Mouse (Mus musculus) forebrain, embryonic 14.5 days (tissue): ENCODE results near the gene Nfu1. TPM values are rescaled to one million over a fixed set of nuclear protein-coding genes. Genes with fewer than 3 reads are reported as not detected.

ENCODE experiments used
- ATAC-seq: fragments of 200-750 bp; cut with Nextera tagmentation; 2 replicates; pipeline ENCODE4 v1.8.0; 2017; ENCODE audit warnings: mild to moderate bottlenecking, moderate library complexity
- DNase-seq: peaks from one replicate; pipeline ENCODE4 v3.0.0-alpha.2; 2015; ENCODE audit warnings: low spot score
- H3K27ac ChIP-seq: fragments of 300-500 bp; sonication (generic); 2 replicates; pipeline ENCODE4 v1.5.1; 2014; ENCODE audit warnings: low read depth, mild to moderate bottlenecking, control low read depth, low read length, moderate library complexity
- H3K27me3 ChIP-seq: fragments of 300-500 bp; sonication (generic); replicated peaks from 2 replicates; pipeline ENCODE4 v1.6.1; 2014; ENCODE audit warnings: low read length, control low read depth, mixed read lengths; ENCODE audit not compliant: control insufficient read depth, insufficient read depth
- H3K36me3 ChIP-seq: fragments of 300-500 bp; sonication (generic); 2 replicates; pipeline ENCODE4 v1.6.1; 2014; ENCODE audit warnings: low read length, control low read depth; ENCODE audit not compliant: control insufficient read depth, insufficient read depth
- H3K4me1 ChIP-seq: fragments of 300-500 bp; sonication (generic); 2 replicates; pipeline ENCODE4 v1.6.1; 2014; ENCODE audit warnings: antibody characterized with exemption, low read length, control low read depth; ENCODE audit not compliant: control insufficient read depth, insufficient read depth
- H3K4me2 ChIP-seq: fragments of 300-500 bp; sonication (generic); 2 replicates; pipeline ENCODE4 v1.6.1; 2014; ENCODE audit warnings: mild to moderate bottlenecking, control low read depth, low read length
- H3K4me3 ChIP-seq: fragments of 300-500 bp; sonication (generic); 2 replicates; pipeline ENCODE4 v1.5.1; 2014; ENCODE audit warnings: low read depth, low read length, control low read depth
- H3K9ac ChIP-seq: fragments of 300-500 bp; sonication (generic); 2 replicates; pipeline ENCODE4 v1.6.1; 2014; ENCODE audit warnings: mild to moderate bottlenecking, low read length, control low read depth, moderate library complexity
- H3K9me3 ChIP-seq: fragments of 300-500 bp; sonication (generic); replicated peaks from 2 replicates; pipeline ENCODE4 v1.6.1; 2016; ENCODE audit warnings: low read length, control low read depth, mixed read lengths; ENCODE audit not compliant: control insufficient read depth
- WGBS: fragments of 180-500 bp; shearing (Covaris S2); extraction: QIAGEN DNeasy Blood & Tissue Kit; methylation state at CpG from one replicate; pipeline ENCODE4 v1.1.7; 2014; 5-methylcytosine and 5-hydroxymethylcytosine counted together
- polyA plus RNA-seq: library from polyadenylated mRNA; unstranded; fragments of >200 nt; fragmentation: Nextera tagmentation; extraction: Ambion mirVana; gene quantifications from 2 replicates; pipeline ENCODE4 v1.2.1, GENCODE M21; 2014

Nfu1 gene
- polyA plus RNA-seq, 1 experiment from 2014 or later, result 111 TPM

DNA sequence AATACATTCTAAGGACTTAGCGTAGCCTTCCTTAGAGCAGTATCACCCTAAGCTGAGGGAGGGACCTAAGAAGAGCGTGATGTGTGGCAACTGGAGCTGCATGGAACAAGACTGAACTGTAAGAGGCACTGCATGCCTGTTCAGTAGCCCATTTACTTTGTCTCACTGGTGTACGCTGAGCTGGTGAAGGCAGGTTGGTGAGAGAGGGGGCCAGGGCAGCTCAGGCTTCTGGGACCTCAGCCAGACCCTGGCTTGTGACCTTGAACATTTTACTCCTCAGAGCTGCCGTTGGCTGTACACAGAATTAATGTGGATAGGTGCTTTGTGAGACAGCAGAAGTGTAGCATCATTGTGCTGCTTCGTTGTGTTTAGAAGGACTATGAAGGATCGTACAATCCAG lies 19.5 kb upstream of the Nfu1 start:
- H3K27ac ChIP-seq, result no peak overlapping the region
- no peaks in the 10 kb centered on the region for H3K27me3 ChIP-seq
- no peak overlapping the region for H3K4me3 ChIP-seq
- no peaks in the 10 kb centered on the region for H3K4me1 ChIP-seq
- peaks cover 7% of the 10 kb centered on the region; the same call in 1 of the 2 replicates for H3K36me3 ChIP-seq
- no peak overlapping the region for H3K4me2 ChIP-seq
- DNase-seq (no peak), ATAC-seq (no peak)
- H3K9ac ChIP-seq, result no peak overlapping the region
- no peaks in the 10 kb centered on the region for H3K9me3 ChIP-seq
- WGBS, result 90% methylated on average over 6 of the region's 6 CpGs

DNA sequence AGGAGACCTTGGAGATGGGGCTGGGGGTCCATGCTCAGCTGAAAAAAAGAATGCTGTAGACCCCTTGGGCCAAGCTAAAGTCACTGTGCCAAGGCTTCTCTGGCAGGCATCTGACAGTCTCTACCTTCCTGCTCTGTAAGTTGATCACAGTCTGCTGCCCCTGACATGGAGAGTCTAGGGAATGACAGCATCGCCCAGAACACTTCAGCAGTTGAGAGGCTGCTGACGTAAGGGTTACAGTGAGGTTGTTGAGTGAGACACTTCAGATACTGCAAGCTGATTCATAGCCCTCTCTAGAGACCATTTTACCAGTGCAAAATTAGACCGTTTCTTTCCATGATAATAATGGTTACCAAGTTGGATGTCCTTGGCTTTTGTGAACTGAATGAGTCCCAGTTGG lies 18.0 kb upstream of the Nfu1 start:
- Histone ChIP-seq H3K9me3 (no peaks in the 10 kb centered on the region), H3K27ac (no peak overlapping the region), H3K9ac (no peak overlapping the region), H3K4me3 (no peak overlapping the region), H3K36me3 (peaks cover 11% of the 10 kb centered on the region), H3K27me3 (no peaks in the 10 kb centered on the region), H3K4me2 (no peak overlapping the region), H3K4me1 (no peaks in the 10 kb centered on the region)
- DNase-seq, result no peak
- ATAC-seq, result no peak
- 93% methylated on average over 3 of the region's 3 CpGs for WGBS

DNA sequence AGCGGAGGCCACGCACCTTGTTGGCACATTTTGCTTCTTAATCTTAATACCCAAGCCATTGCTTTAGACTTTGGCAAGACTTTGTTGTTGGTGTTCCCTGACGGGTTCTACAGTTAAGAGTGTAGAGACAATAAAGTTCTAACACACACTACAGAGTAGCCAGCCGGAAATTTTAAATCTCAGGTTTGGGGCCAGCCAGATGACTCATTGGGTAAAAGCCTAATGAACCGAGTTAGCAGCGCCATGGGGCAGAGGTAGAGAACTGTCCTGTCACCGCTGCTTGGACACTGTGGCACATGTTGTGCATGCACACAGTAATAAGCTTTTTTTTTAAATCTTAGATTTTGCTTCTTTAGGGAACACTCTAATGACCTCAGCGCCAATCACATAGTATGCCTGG lies 16.7 kb upstream of the Nfu1 start:
- Histone ChIP-seq H3K9ac (no peak overlapping the region), H3K4me2 (no peak overlapping the region), H3K27ac (no peak overlapping the region), H3K36me3 (peaks cover 23% of the 10 kb centered on the region), H3K4me1 (no peaks in the 10 kb centered on the region), H3K9me3 (no peaks in the 10 kb centered on the region), H3K4me3 (no peak overlapping the region), H3K27me3 (no peaks in the 10 kb centered on the region)
- ATAC-seq, result no peak
- DNase-seq, result no peak
- WGBS, result 69% methylated on average over 8 of the region's 8 CpGs

DNA sequence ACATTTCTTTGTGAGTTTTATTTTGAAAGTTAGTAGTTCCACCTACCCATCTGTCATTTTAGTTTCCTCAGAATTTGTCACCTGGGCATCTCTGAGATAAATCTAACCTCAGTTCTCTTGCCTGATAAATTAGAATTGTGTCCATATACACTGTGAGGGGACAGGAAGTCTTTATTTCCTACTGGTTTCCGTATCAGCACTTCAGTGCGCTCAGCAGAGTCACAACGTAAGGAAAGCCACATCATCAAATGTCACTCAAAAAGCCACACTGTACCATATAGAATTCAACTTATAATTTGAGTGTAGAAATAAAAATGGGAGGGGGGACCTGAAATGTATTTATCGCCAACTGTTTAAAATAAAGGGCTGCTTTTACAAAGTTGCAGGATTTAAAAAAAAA lies 14.8 kb upstream of the Nfu1 start:
- H3K4me1 ChIP-seq, result no peaks in the 10 kb centered on the region
- H3K27ac ChIP-seq, result no peak overlapping the region
- DNase-seq (no peak), ATAC-seq (no peak)
- no peak overlapping the region for H3K4me2 ChIP-seq
- H3K9ac ChIP-seq, result no peak overlapping the region
- no peaks in the 10 kb centered on the region for H3K27me3 ChIP-seq
- H3K36me3 ChIP-seq, result peaks cover 21% of the 10 kb centered on the region; the same call in 1 of the 2 replicates
- H3K9me3 ChIP-seq, result no peaks in the 10 kb centered on the region
- 94% methylated on average over 4 of the region's 4 CpGs for WGBS
- no peak overlapping the region for H3K4me3 ChIP-seq

DNA sequence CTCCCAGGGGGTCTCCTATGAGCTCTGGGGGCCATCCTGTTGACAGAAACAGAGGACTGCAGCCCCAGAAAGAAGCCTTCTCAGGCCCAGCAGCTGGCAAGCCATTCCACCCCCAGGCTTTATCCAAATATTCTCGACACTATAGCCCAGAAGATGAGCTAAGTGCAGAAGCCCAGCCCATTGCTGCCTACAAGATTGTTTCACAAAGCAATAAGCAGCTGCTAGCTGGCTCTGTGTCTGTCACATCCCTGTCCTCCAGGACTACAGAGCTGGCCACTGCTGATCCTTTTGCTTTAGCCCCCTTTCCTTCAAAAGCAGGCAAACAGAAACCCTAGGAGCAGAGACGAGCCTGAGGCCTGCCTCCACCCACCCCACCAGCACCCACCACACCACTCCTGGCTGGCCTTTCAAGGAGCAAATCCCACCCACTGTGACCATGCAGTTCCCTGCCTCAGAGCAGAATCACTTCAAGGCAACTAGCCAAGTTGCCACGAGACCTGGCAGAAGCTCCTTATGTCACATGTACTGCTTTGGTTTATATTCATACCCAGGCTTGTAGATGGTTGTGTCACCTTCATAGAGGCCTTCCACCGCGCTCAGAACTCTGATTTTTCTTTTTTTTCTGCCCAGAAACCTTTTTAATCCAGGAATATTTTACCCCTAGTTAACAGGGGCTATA lies 12.3 kb upstream of the Nfu1 start:
- no peaks in the 10 kb centered on the region for H3K9me3 ChIP-seq
- 81% methylated on average over 5 of the region's 5 CpGs for whole genome bisulfite sequencing
- H3K4me3 ChIP-seq, result no peak overlapping the region
- no peak overlapping the region for H3K9ac ChIP-seq
- H3K27ac ChIP-seq, result peak overlapping the region; percentile 33; the same call in 1 of the 2 replicates
- H3K4me1 ChIP-seq, result no peaks in the 10 kb centered on the region
- DNase-seq, result peak; percentile 30
- no peak overlapping the region for H3K4me2 ChIP-seq
- peaks cover 21% of the 10 kb centered on the region; the same call in 1 of the 2 replicates for H3K36me3 ChIP-seq
- no peak for ATAC-seq
- H3K27me3 ChIP-seq, result no peaks in the 10 kb centered on the region

DNA sequence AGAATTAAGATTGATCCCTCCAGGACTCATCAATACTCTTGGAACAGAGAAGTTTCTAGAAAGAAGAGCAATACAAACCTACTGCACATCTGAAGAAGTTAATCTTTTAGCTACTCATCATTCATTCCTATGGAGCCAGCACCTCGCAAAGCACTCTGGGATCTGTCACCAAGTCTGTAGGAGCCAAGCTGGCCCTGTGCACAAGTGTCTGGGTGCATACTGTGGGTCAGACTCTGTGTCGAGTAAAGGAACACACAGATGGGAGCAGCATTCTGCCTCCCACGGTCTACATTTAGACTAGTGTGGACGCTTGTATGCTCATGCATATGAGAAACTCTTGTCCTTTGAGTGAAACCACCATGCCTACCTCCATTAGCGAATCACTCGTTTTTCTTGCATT lies 11.7 kb upstream of the Nfu1 start:
- Histone ChIP-seq H3K9ac (no peak overlapping the region), H3K9me3 (no peaks in the 10 kb centered on the region), H3K36me3 (peaks cover 21% of the 10 kb centered on the region; the same call in 1 of the 2 replicates), H3K4me2 (no peak overlapping the region), H3K4me3 (no peak overlapping the region), H3K27me3 (no peaks in the 10 kb centered on the region), H3K4me1 (no peaks in the 10 kb centered on the region), H3K27ac (no peak overlapping the region)
- 96% methylated on average over 6 of the region's 6 CpGs for WGBS
- DNase-seq (no peak), ATAC-seq (no peak)

DNA sequence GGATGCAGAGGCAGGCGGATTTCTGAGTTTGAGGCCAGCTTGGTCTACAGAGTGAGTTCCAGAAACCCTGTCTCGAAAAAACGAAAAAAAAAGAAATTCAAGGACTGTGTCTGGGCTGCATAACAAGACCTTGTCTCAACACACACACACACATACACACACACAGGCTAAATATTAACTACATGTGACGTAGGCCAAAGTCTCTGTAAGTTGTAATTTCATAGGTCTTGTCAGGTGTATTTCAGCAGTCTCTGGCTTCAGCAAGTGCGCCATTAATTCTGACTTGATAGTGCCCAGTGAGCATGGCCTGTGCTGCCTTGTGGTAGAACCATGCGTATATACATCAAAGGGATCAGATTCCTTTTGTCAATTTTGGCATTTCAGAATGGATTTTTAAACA lies 7.0 kb upstream of the Nfu1 start:
- DNase-seq, result no peak
- Histone ChIP-seq H3K27ac (no peak overlapping the region), H3K4me3 (no peak overlapping the region), H3K27me3 (no peaks in the 10 kb centered on the region), H3K9me3 (no peaks in the 10 kb centered on the region), H3K36me3 (peaks cover 8% of the 10 kb centered on the region; the same call in 1 of the 2 replicates), H3K9ac (no peak overlapping the region), H3K4me2 (no peak overlapping the region), H3K4me1 (no peaks in the 10 kb centered on the region)
- no peak for ATAC-seq
- 91% methylated on average over 6 of the region's 6 CpGs for WGBS

DNA sequence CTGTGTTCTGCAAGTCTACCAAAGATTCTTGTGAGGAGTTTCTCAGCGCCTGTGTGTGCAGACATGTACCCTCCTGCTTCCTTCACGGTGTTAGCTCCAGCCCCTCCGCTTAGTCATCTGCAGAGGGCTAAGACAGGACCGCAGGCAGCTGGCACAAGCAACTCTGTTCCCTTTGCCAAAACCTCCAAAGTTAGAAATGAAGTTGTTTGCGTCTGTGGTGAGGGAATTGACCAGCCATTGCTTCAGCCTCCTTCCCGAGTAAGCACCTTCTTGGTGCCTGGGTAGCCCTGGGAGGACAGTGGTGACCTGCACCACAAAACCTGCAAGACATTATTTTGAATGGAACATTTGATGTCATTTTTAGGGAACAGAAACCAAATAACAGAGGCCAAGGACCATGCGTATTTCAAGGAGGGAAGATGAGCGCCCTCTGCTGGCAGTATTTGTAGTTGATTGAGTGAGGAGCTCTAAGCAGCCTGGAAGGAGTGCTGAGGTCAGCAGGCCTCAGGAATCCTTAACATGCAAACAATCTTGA lies 6.4 kb upstream of the Nfu1 start:
- H3K27me3 ChIP-seq, result no peaks in the 10 kb centered on the region
- H3K4me1 ChIP-seq, result no peaks in the 10 kb centered on the region
- no peak overlapping the region for H3K4me3 ChIP-seq
- DNase-seq (peak; percentile 86), ATAC-seq (0 out of 2 replicates have a peak, but pooled peaks have one; percentile 60)
- no peak overlapping the region for H3K9ac ChIP-seq
- 53% methylated on average over 8 of the region's 8 CpGs for WGBS
- no peak overlapping the region for H3K4me2 ChIP-seq
- H3K36me3 ChIP-seq, result peaks cover 3% of the 10 kb centered on the region; the same call in 1 of the 2 replicates
- no peaks in the 10 kb centered on the region for H3K9me3 ChIP-seq
- no peak overlapping the region for H3K27ac ChIP-seq

DNA sequence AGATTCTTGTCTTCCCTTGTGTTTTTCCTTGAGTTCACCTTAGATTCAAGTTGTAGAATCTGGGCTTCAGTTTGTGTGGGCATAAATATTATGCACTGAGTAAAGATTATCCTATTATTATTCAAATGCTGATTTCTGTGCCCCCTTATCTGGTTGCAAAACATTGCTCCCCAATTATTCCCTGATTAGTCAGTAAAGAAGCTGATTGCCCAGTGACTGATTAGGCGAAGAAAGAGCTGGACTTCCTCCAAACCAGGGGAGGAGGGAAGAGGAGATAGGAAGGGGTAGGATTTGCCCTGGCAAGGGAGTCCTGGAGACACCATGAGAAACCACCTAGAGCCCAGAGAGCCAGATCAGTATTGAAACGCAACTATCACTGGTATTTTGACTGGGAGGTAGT lies 4.9 kb upstream of the Nfu1 start:
- ATAC-seq (no peak), DNase-seq (no peak)
- H3K27ac ChIP-seq, result no peak overlapping the region
- H3K9me3 ChIP-seq, result no peaks in the 10 kb centered on the region
- no peaks in the 10 kb centered on the region for H3K27me3 ChIP-seq
- H3K4me3 ChIP-seq, result no peak overlapping the region
- WGBS, result 41% methylated on average over 2 of the region's 2 CpGs
- no peak overlapping the region for H3K9ac ChIP-seq
- no peaks in the 10 kb centered on the region for H3K4me1 ChIP-seq
- no peaks in the 10 kb centered on the region for H3K36me3 ChIP-seq
- H3K4me2 ChIP-seq, result no peak overlapping the region
